23 mouse cellular contexts compared by ENCODE assay signal in the genomic region with DNA sequence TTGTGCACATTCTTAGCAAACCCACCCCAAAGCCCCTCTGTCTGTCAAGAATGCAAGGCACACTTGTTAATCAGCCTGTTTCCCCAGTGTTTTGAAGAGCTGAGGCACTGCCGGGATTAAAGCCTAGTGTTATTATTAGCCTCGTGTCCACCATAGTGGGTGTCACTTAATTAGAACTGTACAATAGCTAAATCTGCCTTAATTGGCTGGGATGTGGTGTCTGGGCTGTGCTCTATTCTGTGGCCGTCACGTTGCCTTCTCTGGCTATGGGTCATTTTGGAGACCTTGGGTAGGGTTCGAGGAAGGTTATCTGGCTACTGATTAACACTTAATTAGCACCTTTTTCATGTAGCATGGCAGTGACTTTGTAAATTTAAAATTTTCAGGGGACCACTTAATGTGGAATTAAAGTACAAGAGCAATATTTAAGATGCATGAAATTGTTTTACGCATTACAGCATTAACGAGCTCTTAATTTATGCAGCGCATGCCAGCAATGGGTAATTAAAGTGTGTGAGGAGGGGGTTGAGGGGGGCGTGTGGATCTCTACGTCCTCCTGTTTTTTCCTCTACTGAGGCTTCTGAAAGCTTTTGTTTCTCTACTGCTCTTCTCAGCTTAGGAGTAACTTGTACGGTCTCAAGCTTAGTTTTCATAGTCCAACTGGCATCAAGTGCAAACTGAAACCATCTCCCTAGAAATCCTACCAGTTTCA.
"Had no signal": no experiment of that assay in that cellular context is flagged by ENCODE, and none has a peak within 500 bp of the region (broad histone marks: within the 10 kb centered on the region; RNA-seq: fewer than 3 reads in every experiment).

No protein-coding gene starts in this region.

- H3K27me3 ChIP-seq: liver, embryonic 12.5 days; liver, embryonic 15.5 days; lung, embryonic 15.5 days; midbrain, embryonic 15.5 days; neural tube, embryonic 13.5 days; stomach, embryonic 15.5 days had no signal

- H3K9me3 ChIP-seq: kidney, embryonic 15.5 days; limb, embryonic 10.5 days; limb, embryonic 13.5 days; liver, embryonic 12.5 days; liver, embryonic 15.5 days; lung, embryonic 15.5 days; midbrain, embryonic 15.5 days; stomach, embryonic 15.5 days had no signal

- ATAC-seq: liver, embryonic 12.5 days; midbrain, embryonic 15.5 days had no signal

- H3K36me3 ChIP-seq: kidney, embryonic 15.5 days; limb, embryonic 10.5 days; limb, embryonic 13.5 days; liver, embryonic 12.5 days; liver, embryonic 15.5 days; lung, embryonic 15.5 days; midbrain, embryonic 15.5 days; neural tube, embryonic 13.5 days; stomach, embryonic 15.5 days had no signal

- H3K4me2 ChIP-seq: kidney, embryonic 15.5 days; limb, embryonic 13.5 days; liver, embryonic 12.5 days; liver, embryonic 15.5 days; lung, embryonic 15.5 days; midbrain, embryonic 11.5 days; midbrain, embryonic 15.5 days; neural tube, embryonic 13.5 days; stomach, embryonic 15.5 days had no signal

- H3K4me1 ChIP-seq: liver, embryonic 15.5 days had no signal

- H3K4me3 ChIP-seq: kidney, embryonic 15.5 days; limb, embryonic 10.5 days; limb, embryonic 13.5 days; liver, embryonic 12.5 days; liver, embryonic 15.5 days; lung, embryonic 15.5 days; midbrain, embryonic 15.5 days; myocyte; neural tube, embryonic 13.5 days; stomach, embryonic 15.5 days had no signal

- DNase-seq: kidney, adult 8-10 months; kidney, postnatal 14 days; kidney, postnatal 4 days; liver; lung, adult 18-20 months; lung, postnatal 10 days; lung, postnatal 4 days; right cerebral cortex, adult 18-20 months; right cerebral cortex, postnatal 14 days; right cerebral cortex, postnatal 4 days; spleen, adult 18-20 months; thymus, postnatal 25 days had no signal

- H3K27ac ChIP-seq: kidney, embryonic 15.5 days; limb, embryonic 10.5 days; limb, embryonic 13.5 days; liver, embryonic 12.5 days; liver, embryonic 15.5 days; lung, embryonic 15.5 days; midbrain, embryonic 15.5 days; neural tube, embryonic 13.5 days; stomach, embryonic 15.5 days had no signal

- H3K9ac ChIP-seq: kidney, embryonic 15.5 days; limb, embryonic 13.5 days; liver, embryonic 12.5 days; liver, embryonic 15.5 days; lung, embryonic 15.5 days; midbrain, embryonic 15.5 days; neural tube, embryonic 13.5 days; stomach, embryonic 15.5 days had no signal
